Comparison of ENCODE assay signal across 25 mouse cellular contexts in the genomic region with DNA sequence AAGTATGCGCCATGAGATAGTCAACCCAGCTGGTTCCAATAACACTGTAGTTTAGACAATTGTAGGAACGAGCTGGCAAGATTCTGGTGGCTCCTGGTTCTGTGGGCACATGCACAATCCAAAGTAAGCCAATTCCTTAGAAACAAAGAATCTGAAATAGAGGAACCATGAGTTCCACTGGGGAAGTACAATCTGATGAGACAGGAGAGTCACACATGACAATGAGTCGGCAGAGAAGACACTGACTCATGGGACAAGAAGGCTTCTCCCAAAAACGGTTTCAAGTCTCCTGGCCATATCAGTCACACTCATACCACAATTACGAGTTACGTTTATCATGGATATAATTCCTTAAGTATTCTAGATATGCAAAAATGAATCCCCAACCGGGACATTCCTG.
DNase-seq lines count a peak whose midpoint lies in the region; ATAC-seq and TF ChIP-seq lines count a peak whose summit lies in the region.
"Had no signal": no experiment of that assay in that cellular context is flagged by ENCODE, and none has a peak within 500 bp of the region (broad histone marks: within the 10 kb centered on the region; RNA-seq: fewer than 3 reads in every experiment).

No protein-coding gene starts in this region.

- peak overlapping the region; percentile 88 for H3K27ac ChIP-seq in gastrocnemius, adult 2 months
- H3K27ac ChIP-seq in liver, postnatal 0 days (ENCODE audit: low read depth), result no peak overlapping the region
- no peak overlapping the region for H3K27ac ChIP-seq in liver, embryonic 12.5 days
- H3K27ac ChIP-seq: kidney, embryonic 15.5 days; limb, embryonic 12.5 days; liver, embryonic 14.5 days; lung, embryonic 15.5 days; midbrain, embryonic 10.5 days; neural tube, embryonic 13.5 days had no signal

- TF ChIP-seq EP300 in liver, postnatal 0 days (IDR thresholded peaks at IDR 0.05; ENCODE audit: low read depth), result no peak

- H3K4me2 ChIP-seq in liver, postnatal 0 days (ENCODE audit: low read depth, low read length), result no peak overlapping the region
- no peak overlapping the region for H3K4me2 ChIP-seq in liver, embryonic 12.5 days
- H3K4me2 ChIP-seq: kidney, embryonic 15.5 days; limb, embryonic 12.5 days; lung, embryonic 15.5 days; neural tube, embryonic 13.5 days had no signal

- DNase-seq in gastrocnemius, adult 2 months, result no peak
- no peak for DNase-seq in gastrocnemius, adult 18-20 months (ENCODE audit: low spot score)
- no peak for DNase-seq in liver, postnatal 0 days
- DNase-seq in c-Kit-positive CD71-negative TER-119-negative erythroid progenitor cells, embryonic 14.5 days (ENCODE audit: low read depth), result peak; percentile 25
- DNase-seq in yolk sac, embryonic 10.5 days (ENCODE audit: low spot score), result no peak
- no peak for DNase-seq in left cerebral cortex, adult 18-20 months (ENCODE audit: low spot score in 2 of 2)
- DNase-seq: adrenal gland, postnatal 14 days; B cell, adult 2 months; cerebellum, adult 11 months; cerebellum, adult 9-11 months; forebrain, postnatal 0 days; kidney, adult 11 months; lung, postnatal 36 days had no signal

- H3K9me3 ChIP-seq in liver, postnatal 0 days (ENCODE audit: low read length), result no peaks in the 10 kb centered on the region
- H3K9me3 ChIP-seq in liver, embryonic 12.5 days (replicated peaks), result no peaks in the 10 kb centered on the region
- H3K9me3 ChIP-seq: G1E; midbrain, embryonic 10.5 days had no signal

- ATAC-seq in liver, postnatal 0 days, result peak; percentile 13; the same call in 1 of the 2 replicates
- ATAC-seq in liver, embryonic 12.5 days, result no peak
- ATAC-seq in megakaryocyte progenitor cell, adult 5-6 weeks (replicated peaks; ENCODE audit: poor library complexity), result peak; percentile 61
- ATAC-seq: forebrain, postnatal 0 days; midbrain, embryonic 16.5 days had no signal

- H3K27me3 ChIP-seq in liver, postnatal 0 days (ENCODE audit: insufficient read depth, low read length), result no peaks in the 10 kb centered on the region
- no peaks in the 10 kb centered on the region for H3K27me3 ChIP-seq in liver, embryonic 12.5 days (replicated peaks)
- H3K27me3 ChIP-seq: CH12.LX; kidney, embryonic 15.5 days; limb, embryonic 12.5 days; lung, embryonic 15.5 days; neural tube, embryonic 13.5 days had no signal

- peaks cover 7% of the 10 kb centered on the region; the same call in 1 of the 2 replicates for H3K4me1 ChIP-seq in liver, postnatal 0 days (ENCODE audit: insufficient read depth)
- peaks cover 36% of the 10 kb centered on the region for H3K4me1 ChIP-seq in liver, embryonic 12.5 days

- intact Hi-C loops in gastrocnemius, adult 2 months (cut with DNase I), result loop anchor here (5.0 kb wide), 1 partner anchor 75 kb away; a partner anchor contains a TSS

- no peaks in the 10 kb centered on the region for H3K36me3 ChIP-seq in liver, postnatal 0 days (replicated peaks; ENCODE audit: insufficient read depth, low read length)
- H3K36me3 ChIP-seq in liver, embryonic 12.5 days, result peaks cover 5% of the 10 kb centered on the region; the same call in 1 of the 2 replicates
- H3K36me3 ChIP-seq: midbrain, embryonic 10.5 days had no signal

- no peak overlapping the region for H3K4me3 ChIP-seq in gastrocnemius, adult 2 months
- no peak overlapping the region for H3K4me3 ChIP-seq in liver, postnatal 0 days (ENCODE audit: low read depth, low read length)
- H3K4me3 ChIP-seq in liver, embryonic 12.5 days, result no peak overlapping the region
- H3K4me3 ChIP-seq: kidney, embryonic 15.5 days; limb, embryonic 12.5 days; lung, embryonic 15.5 days; midbrain, embryonic 10.5 days; myocyte; neural tube, embryonic 13.5 days had no signal

- TF ChIP-seq CTCF in gastrocnemius, adult 2 months (IDR thresholded peaks at IDR 0.05), result no peak
- no peak for TF ChIP-seq CTCF in liver, postnatal 0 days (IDR thresholded peaks at IDR 0.05; ENCODE audit: low read depth)

- 56% methylated on average over 7 of the region's 7 CpGs for WGBS in liver, postnatal 0 days (ENCODE audit: insufficient replicate concordance)
- WGBS in liver, embryonic 12.5 days (ENCODE audit: insufficient replicate concordance), result 42% methylated on average over 7 of the region's 7 CpGs

- H3K9ac ChIP-seq in liver, postnatal 0 days (replicated peaks), result no peak overlapping the region
- H3K9ac ChIP-seq in liver, embryonic 12.5 days, result no peak overlapping the region
- H3K9ac ChIP-seq: forebrain, postnatal 0 days; kidney, embryonic 15.5 days; limb, embryonic 12.5 days; liver, embryonic 14.5 days; lung, embryonic 15.5 days; neural tube, embryonic 13.5 days had no signal
